Mouse (Mus musculus): ENCODE measurements at regions not wholly inside any gene's neighbourhood (a gene's known extent, or its start where the extent isn't known, plus 50 kb on each side); places are given as distances from the start of the nearest gene placed in this dataset.

- Histone ChIP-seq H3K36me3 (ENCODE audit: control insufficient read depth, insufficient read depth, low read length) (no peaks in the 10 kb centered on the region), H3K79me2 (ENCODE audit: control insufficient read depth, insufficient read depth, low read length) (no peaks in the 10 kb centered on the region), H3K4me3 (ENCODE audit: insufficient read depth, low read depth, low read length) (no peak overlapping the region), H3K9ac (ENCODE audit: low read depth, low read length) (no peak overlapping the region), H3K4me1 (ENCODE audit: control insufficient read depth, insufficient read depth, low read length) (no peaks in the 10 kb centered on the region), H3K27me3 (ENCODE audit: control insufficient read depth, insufficient read depth, low read length) (no peaks in the 10 kb centered on the region), H3K27ac (replicated peaks; ENCODE audit: insufficient read depth, low read depth, low read length) (no peak overlapping the region)
- DNase-seq (ENCODE audit: extremely low read depth, low read depth, low spot score): no peak
- WGBS: 88% methylated on average over 3 of the region's 3 CpGs
- TF ChIP-seq POLR2A (IDR thresholded peaks at IDR 0.05; ENCODE audit: extremely low read depth, insufficient read depth, low read length): no peak
- no peak for TF ChIP-seq CTCF (IDR thresholded peaks at IDR 0.05; ENCODE audit: low read depth, low read length)
Measured at GRCm38 (mm10) chr7:115378836-115379235, 635.3 kb downstream of the Insc start.

GRCm38 (mm10) chr7:115379600-115379999, 636.1 kb downstream of the Insc start:
- Histone ChIP-seq H3K4me1 (ENCODE audit: control insufficient read depth, insufficient read depth, low read length) (no peaks in the 10 kb centered on the region), H3K79me2 (ENCODE audit: control insufficient read depth, insufficient read depth, low read length) (no peaks in the 10 kb centered on the region), H3K27ac (replicated peaks; ENCODE audit: insufficient read depth, low read depth, low read length) (no peak overlapping the region), H3K36me3 (ENCODE audit: control insufficient read depth, insufficient read depth, low read length) (no peaks in the 10 kb centered on the region), H3K9ac (ENCODE audit: low read depth, low read length) (no peak overlapping the region), H3K4me3 (ENCODE audit: insufficient read depth, low read depth, low read length) (no peak overlapping the region), H3K27me3 (ENCODE audit: control insufficient read depth, insufficient read depth, low read length) (no peaks in the 10 kb centered on the region)
- WGBS: 70% methylated on average over 7 of the region's 7 CpGs
- TF ChIP-seq CTCF (IDR thresholded peaks at IDR 0.05; ENCODE audit: low read depth, low read length) (no peak), POLR2A (IDR thresholded peaks at IDR 0.05; ENCODE audit: extremely low read depth, insufficient read depth, low read length) (no peak)
- no peak for DNase-seq (ENCODE audit: extremely low read depth, low read depth, low spot score)

GRCm38 (mm10) chr7:115380989-115381610, 637.6 kb downstream of the Insc start:
- no peaks in the 10 kb centered on the region for H3K36me3 ChIP-seq (ENCODE audit: control insufficient read depth, insufficient read depth, low read length)
- H3K79me2 ChIP-seq (ENCODE audit: control insufficient read depth, insufficient read depth, low read length): no peaks in the 10 kb centered on the region
- no peak overlapping the region for H3K4me3 ChIP-seq (ENCODE audit: insufficient read depth, low read depth, low read length)
- no peak overlapping the region for H3K9ac ChIP-seq (ENCODE audit: low read depth, low read length)
- H3K27ac ChIP-seq (replicated peaks; ENCODE audit: insufficient read depth, low read depth, low read length): no peak overlapping the region
- no peaks in the 10 kb centered on the region for H3K27me3 ChIP-seq (ENCODE audit: control insufficient read depth, insufficient read depth, low read length)
- H3K4me1 ChIP-seq (ENCODE audit: control insufficient read depth, insufficient read depth, low read length): no peaks in the 10 kb centered on the region
- no peak for TF ChIP-seq CTCF (IDR thresholded peaks at IDR 0.05; ENCODE audit: low read depth, low read length)
- no peak for TF ChIP-seq POLR2A (IDR thresholded peaks at IDR 0.05; ENCODE audit: extremely low read depth, insufficient read depth, low read length)
- DNase-seq (ENCODE audit: extremely low read depth, low read depth, low spot score): no peak
- 88% methylated on average over 8 of the region's 8 CpGs for WGBS

GRCm38 (mm10) chr7:115382876-115383275, 639.4 kb downstream of the Insc start:
- no peak for DNase-seq (ENCODE audit: extremely low read depth, low read depth, low spot score)
- H3K9ac ChIP-seq (ENCODE audit: low read depth, low read length): no peak overlapping the region
- no peak overlapping the region for H3K27ac ChIP-seq (replicated peaks; ENCODE audit: insufficient read depth, low read depth, low read length)
- H3K4me1 ChIP-seq (ENCODE audit: control insufficient read depth, insufficient read depth, low read length): no peaks in the 10 kb centered on the region
- H3K36me3 ChIP-seq (ENCODE audit: control insufficient read depth, insufficient read depth, low read length): no peaks in the 10 kb centered on the region
- no peaks in the 10 kb centered on the region for H3K27me3 ChIP-seq (ENCODE audit: control insufficient read depth, insufficient read depth, low read length)
- H3K4me3 ChIP-seq (ENCODE audit: insufficient read depth, low read depth, low read length): no peak overlapping the region
- no peaks in the 10 kb centered on the region for H3K79me2 ChIP-seq (ENCODE audit: control insufficient read depth, insufficient read depth, low read length)
- TF ChIP-seq CTCF (IDR thresholded peaks at IDR 0.05; ENCODE audit: low read depth, low read length): no peak
- TF ChIP-seq POLR2A (IDR thresholded peaks at IDR 0.05; ENCODE audit: extremely low read depth, insufficient read depth, low read length): no peak
- 97% methylated on average over 2 of the region's 2 CpGs for WGBS

GRCm38 (mm10) chr7:115388874-115389273, 645.4 kb downstream of the Insc start:
- TF ChIP-seq POLR2A (IDR thresholded peaks at IDR 0.05; ENCODE audit: extremely low read depth, insufficient read depth, low read length): no peak
- no peak overlapping the region for H3K9ac ChIP-seq (ENCODE audit: low read depth, low read length)
- no peak overlapping the region for H3K4me3 ChIP-seq (ENCODE audit: insufficient read depth, low read depth, low read length)
- no peaks in the 10 kb centered on the region for H3K27me3 ChIP-seq (ENCODE audit: control insufficient read depth, insufficient read depth, low read length)
- no peaks in the 10 kb centered on the region for H3K36me3 ChIP-seq (ENCODE audit: control insufficient read depth, insufficient read depth, low read length)
- H3K79me2 ChIP-seq (ENCODE audit: control insufficient read depth, insufficient read depth, low read length): no peaks in the 10 kb centered on the region
- no peak for DNase-seq (ENCODE audit: extremely low read depth, low read depth, low spot score)
- 80% methylated on average over 5 of the region's 5 CpGs for WGBS
- no peaks in the 10 kb centered on the region for H3K4me1 ChIP-seq (ENCODE audit: control insufficient read depth, insufficient read depth, low read length)
- H3K27ac ChIP-seq (replicated peaks; ENCODE audit: insufficient read depth, low read depth, low read length): no peak overlapping the region

GRCm38 (mm10) chr7:115392520-115392919, 646.1 kb downstream of the Sox6 start:
- 43% methylated on average over 3 of the region's 3 CpGs for WGBS
- H3K27me3 ChIP-seq (ENCODE audit: control insufficient read depth, insufficient read depth, low read length): no peaks in the 10 kb centered on the region
- no peak overlapping the region for H3K4me3 ChIP-seq (ENCODE audit: insufficient read depth, low read depth, low read length)
- no peaks in the 10 kb centered on the region for H3K36me3 ChIP-seq (ENCODE audit: control insufficient read depth, insufficient read depth, low read length)
- H3K27ac ChIP-seq (replicated peaks; ENCODE audit: insufficient read depth, low read depth, low read length): no peak overlapping the region
- no peaks in the 10 kb centered on the region for H3K4me1 ChIP-seq (ENCODE audit: control insufficient read depth, insufficient read depth, low read length)
- H3K79me2 ChIP-seq (ENCODE audit: control insufficient read depth, insufficient read depth, low read length): no peaks in the 10 kb centered on the region
- no peak for TF ChIP-seq POLR2A (IDR thresholded peaks at IDR 0.05; ENCODE audit: extremely low read depth, insufficient read depth, low read length)
- TF ChIP-seq CTCF (IDR thresholded peaks at IDR 0.05; ENCODE audit: low read depth, low read length): no peak
- no peak overlapping the region for H3K9ac ChIP-seq (ENCODE audit: low read depth, low read length)
- DNase-seq (ENCODE audit: extremely low read depth, low read depth, low spot score): no peak
